Mouse (Mus musculus): ENCODE data around the gene Mrps5.
A peak's percentile ranks its signal among the peaks of the same experiment; 100 is the strongest.
"Not testable (repeated sequence)": the region's sequence is repeated elsewhere in the genome, so short reads cannot be mapped to it uniquely, and the experiment has no call there.

The Mrps5 gene

GRCm38 (mm10) chr2:127586694-127587513 lies at the start of gene Mrps5, which contains the start of gene Zfp661:
Gene Mrps5 (plus strand): TSS chr2:127587222.
Gene Zfp661 (minus strand): TSS chr2:127587094.
- peak; percentile 26 for DNase-seq (ENCODE audit: extremely low spot score, low read depth, low spot score)

- DNase-seq (ENCODE audit: extremely low spot score, low read depth, low spot score), result no peak
Observed at GRCm38 (mm10) chr2:127537548-127537947, 49.5 kb upstream of the Mrps5 start.

GRCm38 (mm10) chr2:127539494-127539893 lies 47.5 kb upstream of the Mrps5 start:
- no peak for DNase-seq (ENCODE audit: extremely low spot score, low read depth, low spot score)

GRCm38 (mm10) chr2:127541185-127541584 lies 45.8 kb upstream of the Mrps5 start, which contains the start of gene Prom2:
Gene Prom2 (minus strand): TSS chr2:127541467.
- no peak for DNase-seq (ENCODE audit: extremely low spot score, low read depth, low spot score)

- DNase-seq (ENCODE audit: extremely low spot score, low read depth, low spot score), result no peak
Observed at GRCm38 (mm10) chr2:127541697-127542096, 45.3 kb upstream of the Mrps5 start.

- no peak for DNase-seq (ENCODE audit: extremely low spot score, low read depth, low spot score)
Observed at GRCm38 (mm10) chr2:127548342-127549074, 38.5 kb upstream of the Mrps5 start.

GRCm38 (mm10) chr2:127549711-127550110 lies 37.3 kb upstream of the Mrps5 start:
- DNase-seq (ENCODE audit: extremely low spot score, low read depth, low spot score), result no peak

GRCm38 (mm10) chr2:127550446-127550845 lies 36.6 kb upstream of the Mrps5 start:
- DNase-seq (ENCODE audit: extremely low spot score, low read depth, low spot score), result no peak

GRCm38 (mm10) chr2:127551078-127551477 lies 35.9 kb upstream of the Mrps5 start:
- DNase-seq (ENCODE audit: extremely low spot score, low read depth, low spot score), result no peak

GRCm38 (mm10) chr2:127559070-127559966 lies 27.7 kb upstream of the Mrps5 start:
- peak; percentile 89 for DNase-seq (ENCODE audit: extremely low spot score, low read depth, low spot score)

- no peak for DNase-seq (ENCODE audit: extremely low spot score, low read depth, low spot score)
Observed at GRCm38 (mm10) chr2:127573322-127573721, 13.7 kb upstream of the Mrps5 start.

GRCm38 (mm10) chr2:127584436-127584858 lies 2.6 kb upstream of the Mrps5 start:
- DNase-seq (ENCODE audit: extremely low spot score, low read depth, low spot score), result peak; percentile 88

GRCm38 (mm10) chr2:127587514-127587844 lies 457 bp downstream of the Mrps5 start:
- DNase-seq (ENCODE audit: extremely low spot score, low read depth, low spot score), result no peak

- no peak for DNase-seq (ENCODE audit: extremely low spot score, low read depth, low spot score)
Observed at GRCm38 (mm10) chr2:127588897-127589296, 1.9 kb downstream of the Mrps5 start.

GRCm38 (mm10) chr2:127590204-127590603 lies 3.2 kb downstream of the Mrps5 start:
- no peak for DNase-seq (ENCODE audit: extremely low spot score, low read depth, low spot score)

- no peak for DNase-seq (ENCODE audit: extremely low spot score, low read depth, low spot score)
Observed at GRCm38 (mm10) chr2:127590840-127591239, 3.8 kb downstream of the Mrps5 start.

GRCm38 (mm10) chr2:127603383-127603782 lies 16.4 kb downstream of the Mrps5 start:
- DNase-seq (ENCODE audit: extremely low spot score, low read depth, low spot score), result not testable (repeated sequence)

- no peak for DNase-seq (ENCODE audit: extremely low spot score, low read depth, low spot score)
Observed at GRCm38 (mm10) chr2:127605203-127605602, 18.2 kb downstream of the Mrps5 start.

GRCm38 (mm10) chr2:127608234-127608633 lies 21.2 kb downstream of the Mrps5 start:
- DNase-seq (ENCODE audit: extremely low spot score, low read depth, low spot score), result peak; percentile 49

- peak; percentile 31 for DNase-seq (ENCODE audit: extremely low spot score, low read depth, low spot score)
Observed at GRCm38 (mm10) chr2:127608986-127609385, 22.0 kb downstream of the Mrps5 start.

- no peak for DNase-seq (ENCODE audit: extremely low spot score, low read depth, low spot score)
Observed at GRCm38 (mm10) chr2:127611386-127611785, 24.4 kb downstream of the Mrps5 start.

Data from hindlimb bud, embryonic 11.5 days (tissue).